Mouse (Mus musculus) megakaryocyte, embryonic 14.5 days (primary cell): ENCODE data around the gene Gpr149.

Source experiments
- FLI1 ChIP-seq: IDR thresholded peaks from 2 replicates; pipeline ENCODE4 v1.6.1; 2012; ENCODE audit warnings: low read length, inconsistent platforms, mixed read lengths
- GATA1 ChIP-seq: IDR thresholded peaks from 3 replicates; pipeline ENCODE4 v1.6.1; 2012; ENCODE audit warnings: mixed read lengths, low read length, inconsistent platforms, borderline replicate concordance

DNA sequence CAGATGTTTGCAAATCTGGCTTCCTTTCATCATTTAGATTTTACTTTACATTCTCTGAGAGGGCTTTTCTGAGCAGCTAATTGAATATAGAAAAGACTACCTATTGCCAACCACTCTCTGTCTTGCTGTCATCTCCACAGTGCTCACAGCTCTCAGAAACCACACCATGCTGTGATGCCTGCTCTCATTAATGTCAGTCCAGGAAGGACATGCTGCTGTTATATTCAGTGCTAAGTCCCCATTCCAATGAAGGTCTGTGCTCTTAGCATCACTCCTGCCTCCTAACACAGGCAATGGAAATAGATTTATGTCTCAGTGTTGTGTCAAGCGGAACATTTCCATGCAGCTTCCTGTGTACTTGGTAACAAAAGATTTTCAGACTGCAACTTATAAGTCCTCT, 45.6 kb upstream of the Gpr149 start:
- no peak for TF ChIP-seq GATA1
- no peak for TF ChIP-seq FLI1
